Mouse (Mus musculus) olfactory bulb, adult 2 months (tissue): ENCODE measurements around the gene Prok1. TPM values are rescaled to one million over a fixed set of nuclear protein-coding genes. Genes with fewer than 3 reads are reported as not detected.

Experiments
- H3K27ac ChIP-seq: fragments of 200-500 bp; 2 replicates; pipeline ENCODE4 v1.5.1; 2012; ENCODE audit warnings: low read depth, low read length; ENCODE audit not compliant: insufficient read depth
- H3K4me1 ChIP-seq: fragments of 200-500 bp; 2 replicates; pipeline ENCODE4 v1.6.1; 2012; ENCODE audit warnings: low read length; ENCODE audit not compliant: control insufficient read depth, insufficient read depth
- H3K4me3 ChIP-seq: fragments of 200-500 bp; 2 replicates; pipeline ENCODE4 v1.5.1; 2012; ENCODE audit warnings: mild to moderate bottlenecking, low read depth, low read length, moderate library complexity; ENCODE audit not compliant: insufficient read depth
- CTCF ChIP-seq: fragments of 200-500 bp; IDR thresholded peaks from 2 replicates; pipeline ENCODE4 v1.5.1; 2012; ENCODE audit warnings: low read depth, mild to moderate bottlenecking, low read length, moderate library complexity; ENCODE audit not compliant: insufficient read depth
- POLR2A ChIP-seq: fragments of 200-500 bp; IDR thresholded peaks from 2 replicates; pipeline ENCODE4 v1.6.1; 2012; ENCODE audit warnings: mild to moderate bottlenecking, low read depth, low read length, moderate library complexity; ENCODE audit not compliant: insufficient read depth
- WGBS: fragments of 180-500 bp; shearing (Covaris S2); methylation state at CpG from one replicate; pipeline ENCODE4 v1.1.7; 2018; 5-methylcytosine and 5-hydroxymethylcytosine counted together
- polyA plus RNA-seq: library from polyadenylated mRNA; stranded (reverse); fragments of >200 nt; gene quantifications from 2 replicates; pipeline ENCODE4 v1.2.4, GENCODE M21; 2012; ENCODE audit warnings: low replicate concordance; ENCODE audit not compliant: missing spikeins, insufficient read depth, insufficient read length

The Prok1 gene
- polyA plus RNA-seq, 1 experiment = not detected

GRCm38 (mm10) chr3:107246876-107247275 is 7.4 kb upstream of the Prok1 start:
- WGBS = 83% methylated on average over 6 of the region's 6 CpGs
- Histone ChIP-seq H3K4me3 (no peak overlapping the region), H3K4me1 (no peaks in the 10 kb centered on the region; the same call in 1 of the 2 replicates), H3K27ac (no peak overlapping the region)
- TF ChIP-seq POLR2A = no peak
- no peak for TF ChIP-seq CTCF

- H3K27ac ChIP-seq = no peak overlapping the region
- H3K4me3 ChIP-seq = no peak overlapping the region
- TF ChIP-seq CTCF = no peak
- no peak for TF ChIP-seq POLR2A
- no peaks in the 10 kb centered on the region for H3K4me1 ChIP-seq
- WGBS = 33% methylated on average over 14 of the region's 14 CpGs
Measured at GRCm38 (mm10) chr3:107241389-107242094, 2.0 kb upstream of the Prok1 start.

GRCm38 (mm10) chr3:107238471-107238980 is 981 bp downstream of the Prok1 start:
- no peak for TF ChIP-seq POLR2A
- TF ChIP-seq CTCF = no peak
- WGBS = 93% methylated on average over 8 of the region's 8 CpGs
- H3K4me3 ChIP-seq = no peak overlapping the region
- H3K27ac ChIP-seq = no peak overlapping the region
- H3K4me1 ChIP-seq = no peaks in the 10 kb centered on the region

GRCm38 (mm10) chr3:107238051-107238450 is 1.5 kb downstream of the Prok1 start:
- Histone ChIP-seq H3K27ac (no peak overlapping the region), H3K4me3 (no peak overlapping the region), H3K4me1 (peaks cover 2% of the 10 kb centered on the region)
- 81% methylated on average over 2 of the region's 2 CpGs for WGBS
- no peak for TF ChIP-seq POLR2A
- no peak for TF ChIP-seq CTCF

GRCm38 (mm10) chr3:107233945-107234344 is 5.6 kb downstream of the Prok1 start:
- WGBS = 34% methylated on average over 2 of the region's 2 CpGs
- Histone ChIP-seq H3K4me1 (peaks cover 4% of the 10 kb centered on the region), H3K4me3 (no peak overlapping the region), H3K27ac (no peak overlapping the region)
- TF ChIP-seq POLR2A = no peak
- TF ChIP-seq CTCF = no peak

- 4% methylated on average over 11 of the region's 11 CpGs for WGBS
- H3K4me3 ChIP-seq = no peak overlapping the region; the same call in 1 of the 2 replicates
- peaks cover 4% of the 10 kb centered on the region for H3K4me1 ChIP-seq
- no peak overlapping the region for H3K27ac ChIP-seq
- TF ChIP-seq POLR2A = no peak
- TF ChIP-seq CTCF = no peak
Measured at GRCm38 (mm10) chr3:107233351-107233813, 6.1 kb downstream of the Prok1 start.

GRCm38 (mm10) chr3:107231202-107231601 is 8.3 kb downstream of the Prok1 start:
- Histone ChIP-seq H3K4me1 (peaks cover 4% of the 10 kb centered on the region), H3K27ac (no peak overlapping the region), H3K4me3 (no peak overlapping the region)
- TF ChIP-seq POLR2A (no peak), CTCF (no peak)
- WGBS = 68% methylated on average over 4 of the region's 4 CpGs

GRCm38 (mm10) chr3:107230527-107230926 is 9.0 kb downstream of the Prok1 start, which contains the start of gene A630076J17Rik:
A630076J17Rik (plus strand) TSS chr3:107230614.
- TF ChIP-seq CTCF (no peak), POLR2A (no peak)
- H3K4me3 ChIP-seq = no peak within 1 kb of the TSS
- H3K4me1 ChIP-seq = peaks cover 4% of the 10 kb centered on the region
- WGBS = 55% methylated on average over 1 of the region's 1 CpGs
- no peak within 1 kb of the TSS for H3K27ac ChIP-seq

GRCm38 (mm10) chr3:107229822-107230221 is 9.7 kb downstream of the Prok1 start:
- WGBS = 70% methylated on average over 5 of the region's 5 CpGs
- H3K27ac ChIP-seq = no peak overlapping the region
- no peak for TF ChIP-seq POLR2A
- TF ChIP-seq CTCF = no peak

More at GRCm38 (mm10) chr3:107229822-107230221, 9.7 kb downstream of the Prok1 start:
- H3K4me1 ChIP-seq = peaks cover 4% of the 10 kb centered on the region
- H3K4me3 ChIP-seq = no peak overlapping the region
